32 mouse cellular contexts compared by ENCODE assay signal in the genomic region with DNA sequence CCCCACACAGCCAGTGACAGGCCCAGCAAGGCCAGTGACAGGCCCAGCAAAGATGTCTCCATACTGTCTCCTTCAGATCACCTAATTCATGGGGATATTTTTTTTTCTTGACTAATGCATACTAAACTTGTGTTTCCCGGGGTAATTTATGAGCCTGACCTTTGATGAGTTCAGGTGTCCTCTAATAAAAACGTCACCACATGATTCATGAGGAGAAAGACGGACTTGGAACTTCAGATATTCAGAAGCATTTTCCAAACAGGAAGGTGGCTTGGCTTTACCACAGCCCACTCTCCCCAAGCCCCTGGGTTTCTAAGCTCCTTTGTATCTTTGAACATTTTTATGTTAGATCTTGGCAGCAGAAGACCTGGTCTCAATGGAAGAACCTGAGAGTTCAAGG.
A peak's percentile ranks its signal among the peaks of the same experiment; 100 is the strongest.
DNase-seq lines count a peak whose midpoint lies in the region; ATAC-seq and TF ChIP-seq lines count a peak whose summit lies in the region.
"Had no signal": no experiment of that assay in that cellular context is flagged by ENCODE, and none has a peak within 500 bp of the region (broad histone marks: within the 10 kb centered on the region; RNA-seq: fewer than 3 reads in every experiment).

No protein-coding gene starts in this region.

- peak; percentile 50 for DNase-seq in embryo, embryonic 10.5 days (ENCODE audit: low spot score)
- no peak for DNase-seq in embryo, embryonic 11 days
- DNase-seq in kidney, adult 2 months: peak; percentile 4
- no peak for DNase-seq in ovary, postnatal 14 days (ENCODE audit: low spot score)
- DNase-seq: adrenal gland, adult 2 months; adrenal gland, postnatal 25 days; B cell, adult 2 months; cerebellum, adult 11-12 months; cerebellum, adult 8-10 months; cerebellum, postnatal 10 days; cerebellum, postnatal 36 days; gastrocnemius, postnatal 14 days; heart, adult 18-20 months; heart, postnatal 10 days; heart, postnatal 36 days had no signal

- no peak for TF ChIP-seq CTCF in kidney, adult 2 months (conservative IDR thresholded peaks at IDR 0.05; ENCODE audit: insufficient read depth, insufficient read length, low read depth, low read length)
- no peak for TF ChIP-seq CTCF in intestine, postnatal 0 days (IDR thresholded peaks at IDR 0.05; ENCODE audit: low read depth)

- no peak overlapping the region for H3K27ac ChIP-seq in kidney, adult 2 months (ENCODE audit: insufficient read depth, low read depth, low read length)
- H3K27ac ChIP-seq in kidney, embryonic 16.5 days (ENCODE audit: low read length): no peak overlapping the region
- H3K27ac ChIP-seq in intestine, embryonic 15.5 days: no peak overlapping the region
- peak overlapping the region; percentile 21 for H3K27ac ChIP-seq in intestine, postnatal 0 days (ENCODE audit: low read depth, low read length)
- H3K27ac ChIP-seq in hindbrain, embryonic 13.5 days: no peak overlapping the region
- H3K27ac ChIP-seq: embryonic facial prominence, embryonic 12.5 days; embryonic facial prominence, embryonic 15.5 days; forebrain, embryonic 13.5 days; heart, embryonic 15.5 days; hindbrain, embryonic 10.5 days; hindbrain, embryonic 14.5 days; hindbrain, postnatal 0 days had no signal

- no peaks in the 10 kb centered on the region for H3K36me3 ChIP-seq in kidney, adult 2 months (ENCODE audit: control insufficient read depth, insufficient read depth, low read length)
- no peaks in the 10 kb centered on the region for H3K36me3 ChIP-seq in kidney, embryonic 16.5 days (ENCODE audit: insufficient read depth, low read length)
- no peaks in the 10 kb centered on the region for H3K36me3 ChIP-seq in intestine, embryonic 15.5 days
- no peaks in the 10 kb centered on the region for H3K36me3 ChIP-seq in intestine, postnatal 0 days (ENCODE audit: control insufficient read depth, insufficient read depth)
- H3K36me3 ChIP-seq in hindbrain, embryonic 13.5 days: no peaks in the 10 kb centered on the region
- H3K36me3 ChIP-seq: embryonic facial prominence, embryonic 12.5 days; embryonic facial prominence, embryonic 15.5 days; G1E; heart, embryonic 12.5 days; heart, embryonic 15.5 days; hindbrain, embryonic 10.5 days had no signal

- H3K4me1 ChIP-seq in kidney, adult 2 months (ENCODE audit: control insufficient read depth, insufficient read depth, low read length): no peaks in the 10 kb centered on the region; the same call in 1 of the 2 replicates
- H3K4me1 ChIP-seq in kidney, embryonic 16.5 days (ENCODE audit: insufficient read depth, low read length): peaks cover 10% of the 10 kb centered on the region
- no peaks in the 10 kb centered on the region for H3K4me1 ChIP-seq in intestine, embryonic 15.5 days (replicated peaks)
- H3K4me1 ChIP-seq in intestine, postnatal 0 days (replicated peaks; ENCODE audit: control insufficient read depth, insufficient read depth, low read length): no peaks in the 10 kb centered on the region; the same call in 1 of the 2 replicates
- H3K4me1 ChIP-seq in hindbrain, embryonic 13.5 days (replicated peaks): peaks cover 10% of the 10 kb centered on the region

- TF ChIP-seq POLR2A in kidney, adult 2 months (IDR thresholded peaks at IDR 0.05; ENCODE audit: low read depth, low read length): no peak

- WGBS in kidney, adult 2 months: 41% methylated on average over 3 of the region's 3 CpGs
- WGBS in kidney, embryonic 16.5 days: 12% methylated on average over 3 of the region's 3 CpGs
- 21% methylated on average over 3 of the region's 3 CpGs for WGBS in intestine, embryonic 15.5 days
- 23% methylated on average over 3 of the region's 3 CpGs for WGBS in intestine, postnatal 0 days
- 79% methylated on average over 3 of the region's 3 CpGs for WGBS in hindbrain, embryonic 13.5 days

- H3K27me3 ChIP-seq in kidney, adult 2 months (replicated peaks; ENCODE audit: control insufficient read depth, insufficient read depth, low read length): no peaks in the 10 kb centered on the region
- H3K27me3 ChIP-seq in kidney, embryonic 16.5 days (ENCODE audit: insufficient read depth, low read length): no peaks in the 10 kb centered on the region
- H3K27me3 ChIP-seq in intestine, embryonic 15.5 days (replicated peaks): no peaks in the 10 kb centered on the region
- H3K27me3 ChIP-seq in intestine, postnatal 0 days (replicated peaks; ENCODE audit: control insufficient read depth, insufficient read depth, low read length): no peaks in the 10 kb centered on the region
- no peaks in the 10 kb centered on the region for H3K27me3 ChIP-seq in hindbrain, embryonic 13.5 days
- H3K27me3 ChIP-seq: CH12.LX; embryonic facial prominence, embryonic 12.5 days; embryonic facial prominence, embryonic 15.5 days; forebrain, embryonic 13.5 days; heart, embryonic 12.5 days; heart, embryonic 15.5 days; Patski had no signal

- H3K9ac ChIP-seq in kidney, embryonic 16.5 days (replicated peaks; ENCODE audit: low read length): no peak overlapping the region
- no peak overlapping the region for H3K9ac ChIP-seq in intestine, embryonic 15.5 days
- H3K9ac ChIP-seq in intestine, postnatal 0 days (ENCODE audit: low read depth, low read length): no peak overlapping the region
- H3K9ac ChIP-seq in hindbrain, embryonic 13.5 days: no peak overlapping the region
- H3K9ac ChIP-seq: embryonic facial prominence, embryonic 12.5 days; embryonic facial prominence, embryonic 15.5 days; forebrain, embryonic 13.5 days; heart, embryonic 12.5 days; heart, embryonic 15.5 days; hindbrain, embryonic 14.5 days had no signal

- H3K4me3 ChIP-seq in kidney, adult 2 months (ENCODE audit: insufficient read depth, low read depth, low read length): no peak overlapping the region
- no peak overlapping the region for H3K4me3 ChIP-seq in kidney, embryonic 16.5 days (ENCODE audit: low read length)
- H3K4me3 ChIP-seq in intestine, embryonic 15.5 days (replicated peaks): no peak overlapping the region
- no peak overlapping the region for H3K4me3 ChIP-seq in intestine, postnatal 0 days (ENCODE audit: low read depth, low read length)
- H3K4me3 ChIP-seq in hindbrain, embryonic 13.5 days: no peak overlapping the region
- H3K4me3 ChIP-seq: embryonic facial prominence, embryonic 12.5 days; embryonic facial prominence, embryonic 15.5 days; forebrain, embryonic 13.5 days; heart, embryonic 12.5 days; heart, embryonic 15.5 days; hindbrain, embryonic 10.5 days had no signal

- ATAC-seq in kidney, embryonic 16.5 days (ENCODE audit: low FRiP score, low TSS enrichment): no peak
- ATAC-seq in intestine, embryonic 15.5 days: peak; percentile 50
- ATAC-seq in intestine, postnatal 0 days: peak; percentile 48; the same call in 1 of the 2 replicates
- ATAC-seq in hindbrain, embryonic 13.5 days (ENCODE audit: low FRiP score): no peak
- ATAC-seq: forebrain, embryonic 13.5 days; forebrain, embryonic 16.5 days; hindbrain, postnatal 0 days; inflammation-experienced regulatory T-cells, adult 6 months; Patski had no signal

- H3K4me2 ChIP-seq in kidney, embryonic 16.5 days (replicated peaks; ENCODE audit: low read depth, low read length): no peak overlapping the region
- H3K4me2 ChIP-seq in intestine, embryonic 15.5 days (replicated peaks): no peak overlapping the region
- H3K4me2 ChIP-seq in intestine, postnatal 0 days (replicated peaks; ENCODE audit: low read depth): no peak overlapping the region
- no peak overlapping the region for H3K4me2 ChIP-seq in hindbrain, embryonic 13.5 days
- H3K4me2 ChIP-seq: embryonic facial prominence, embryonic 12.5 days; embryonic facial prominence, embryonic 15.5 days; forebrain, embryonic 13.5 days; heart, embryonic 12.5 days; heart, embryonic 15.5 days; hindbrain, embryonic 14.5 days had no signal

- H3K9me3 ChIP-seq in kidney, embryonic 16.5 days (ENCODE audit: low read length): no peaks in the 10 kb centered on the region
- H3K9me3 ChIP-seq in intestine, embryonic 15.5 days: no peaks in the 10 kb centered on the region
- H3K9me3 ChIP-seq in intestine, postnatal 0 days (ENCODE audit: control insufficient read depth): no peaks in the 10 kb centered on the region
- H3K9me3 ChIP-seq in hindbrain, embryonic 13.5 days: no peaks in the 10 kb centered on the region
- H3K9me3 ChIP-seq: embryonic facial prominence, embryonic 12.5 days; embryonic facial prominence, embryonic 15.5 days; forebrain, embryonic 13.5 days; G1E; heart, embryonic 12.5 days; heart, embryonic 15.5 days; hindbrain, embryonic 10.5 days had no signal

Comparison
In these comparisons a context has a peak if more than half of its experiments do, and no peak if none do; other contexts are left out.
1. DNase-seq: peak in embryo, embryonic 10.5 days (single experiment) and kidney, adult 2 months (single experiment); none in embryo, embryonic 11 days (single experiment) and ovary, postnatal 14 days (single experiment).
2. ATAC-seq: peak in intestine, embryonic 15.5 days (single experiment) and intestine, postnatal 0 days (single experiment); none in kidney, embryonic 16.5 days (single experiment) and hindbrain, embryonic 13.5 days (single experiment).